Mouse (Mus musculus) forebrain, embryonic 16.5 days (tissue): ENCODE results near the gene Cma2. TPM values are rescaled to one million over a fixed set of nuclear protein-coding genes. Genes with fewer than 3 reads are reported as not detected.
"Not testable (repeated sequence)": the region's sequence is repeated elsewhere in the genome, so short reads cannot be mapped to it uniquely, and the experiment has no call there.

Source experiments
- ATAC-seq: fragments of 200-750 bp; cut with Nextera tagmentation; 2 replicates; pipeline ENCODE4 v1.8.0; 2017; ENCODE audit warnings: mild to moderate bottlenecking, moderate library complexity
- H3K27ac ChIP-seq: fragments of 300-500 bp; sonication (generic); 2 replicates; pipeline ENCODE4 v1.5.1; 2014; ENCODE audit warnings: low read length, control low read depth
- H3K27me3 ChIP-seq: fragments of 300-500 bp; sonication (generic); replicated peaks from 2 replicates; pipeline ENCODE4 v1.6.1; 2014; ENCODE audit warnings: low read length; ENCODE audit not compliant: control insufficient read depth, insufficient read depth
- H3K36me3 ChIP-seq: fragments of 300-500 bp; sonication (generic); 2 replicates; pipeline ENCODE4 v1.6.1; 2014; ENCODE audit not compliant: control insufficient read depth, insufficient read depth
- H3K4me1 ChIP-seq: fragments of 300-500 bp; sonication (generic); replicated peaks from 2 replicates; pipeline ENCODE4 v1.6.1; 2014; ENCODE audit warnings: low read length; ENCODE audit not compliant: control insufficient read depth, insufficient read depth
- H3K4me2 ChIP-seq: fragments of 300-500 bp; sonication (generic); 2 replicates; pipeline ENCODE4 v1.6.1; 2014; ENCODE audit warnings: mild to moderate bottlenecking, low read length, control low read depth
- H3K4me3 ChIP-seq: fragments of 300-500 bp; sonication (generic); replicated peaks from 2 replicates; pipeline ENCODE4 v1.5.1; 2014; ENCODE audit warnings: mild to moderate bottlenecking, low read length, control low read depth
- H3K9ac ChIP-seq: fragments of 300-500 bp; sonication (generic); replicated peaks from 2 replicates; pipeline ENCODE4 v1.6.1; 2014; ENCODE audit warnings: low read depth, low read length, control low read depth
- H3K9me3 ChIP-seq: fragments of 300-500 bp; sonication (generic); 2 replicates; pipeline ENCODE4 v1.6.1; 2016; ENCODE audit warnings: low read length; ENCODE audit not compliant: control insufficient read depth
- WGBS: fragments of 180-500 bp; shearing (Covaris S2); extraction: QIAGEN DNeasy Blood & Tissue Kit; methylation state at CpG from one replicate; pipeline ENCODE4 v1.1.7; 2014; 5-methylcytosine and 5-hydroxymethylcytosine counted together
- polyA plus RNA-seq: library from polyadenylated mRNA; unstranded; fragments of >200 nt; fragmentation: Nextera tagmentation; extraction: Ambion mirVana; gene quantifications from 2 replicates; pipeline ENCODE4 v1.2.1, GENCODE M21; 2015

The Cma2 gene
- polyA plus RNA-seq, 1 experiment from 2014 or later = not detected

DNA sequence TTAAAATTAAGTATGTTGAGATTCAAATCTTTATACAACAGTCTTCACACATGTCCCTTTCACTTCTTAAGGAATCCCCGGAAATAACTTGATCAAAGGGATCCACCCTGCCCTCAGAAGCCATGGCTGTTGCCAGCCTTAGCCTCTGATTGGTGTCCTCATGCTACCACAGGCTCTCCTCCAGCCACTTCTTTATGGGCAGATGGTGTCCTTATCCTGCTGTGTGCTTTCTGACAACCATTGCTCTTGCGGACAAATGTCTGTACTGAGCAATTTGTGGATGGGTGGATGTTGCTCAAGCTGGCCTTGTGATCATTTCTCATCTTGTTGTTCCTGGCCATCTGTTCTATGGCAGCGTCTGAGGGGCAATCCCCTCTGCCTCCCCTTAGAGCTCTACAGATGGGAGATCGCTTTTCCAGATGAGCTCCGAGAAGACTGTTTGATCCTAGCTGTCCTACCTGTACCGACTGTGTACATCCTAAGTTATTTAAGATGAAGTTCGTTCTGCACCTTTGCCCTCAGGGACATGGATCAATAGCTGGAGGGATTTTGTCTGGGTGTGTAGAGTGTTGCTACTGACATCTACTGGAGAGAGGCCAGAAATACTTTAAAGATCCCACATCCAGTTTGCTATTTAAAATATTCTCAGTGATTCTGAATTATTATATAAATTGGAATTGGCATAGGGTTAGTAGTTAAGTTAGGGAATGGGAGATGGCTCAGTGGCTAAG, 10.5 kb upstream of the Cma2 start:
- Histone ChIP-seq H3K27me3 (no peaks in the 10 kb centered on the region), H3K9me3 (no peaks in the 10 kb centered on the region), H3K4me3 (no peak overlapping the region), H3K36me3 (no peaks in the 10 kb centered on the region), H3K4me1 (no peaks in the 10 kb centered on the region), H3K9ac (no peak overlapping the region), H3K27ac (no peak overlapping the region), H3K4me2 (no peak overlapping the region)
- WGBS = 57% methylated on average over 7 of the region's 7 CpGs
- no peak for ATAC-seq

DNA sequence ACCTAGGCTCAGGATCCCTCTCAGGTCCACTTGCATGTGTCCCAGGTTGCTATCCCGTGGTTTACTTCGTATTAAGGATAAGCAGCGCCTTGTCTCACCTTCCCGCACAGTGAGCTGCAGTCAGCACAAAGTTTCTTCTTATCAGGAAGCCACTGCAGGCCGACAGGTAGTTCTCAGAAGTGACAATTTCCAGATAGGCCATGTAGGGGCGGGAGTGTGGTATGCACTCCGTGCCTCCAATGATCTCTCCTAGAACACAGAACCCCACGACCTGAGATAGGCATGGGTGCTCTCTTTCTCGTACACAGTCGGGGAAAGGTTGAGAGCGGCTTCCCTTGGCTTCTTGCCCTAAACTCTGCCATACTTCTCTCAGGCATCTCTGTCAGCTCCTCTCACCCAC, 7.2 kb upstream of the Cma2 start:
- Histone ChIP-seq H3K9ac (no peak overlapping the region), H3K36me3 (no peaks in the 10 kb centered on the region), H3K27me3 (no peaks in the 10 kb centered on the region), H3K27ac (no peak overlapping the region), H3K4me3 (no peak overlapping the region), H3K9me3 (no peaks in the 10 kb centered on the region), H3K4me1 (no peaks in the 10 kb centered on the region), H3K4me2 (no peak overlapping the region)
- WGBS = 85% methylated on average over 11 of the region's 11 CpGs
- no peak for ATAC-seq

DNA sequence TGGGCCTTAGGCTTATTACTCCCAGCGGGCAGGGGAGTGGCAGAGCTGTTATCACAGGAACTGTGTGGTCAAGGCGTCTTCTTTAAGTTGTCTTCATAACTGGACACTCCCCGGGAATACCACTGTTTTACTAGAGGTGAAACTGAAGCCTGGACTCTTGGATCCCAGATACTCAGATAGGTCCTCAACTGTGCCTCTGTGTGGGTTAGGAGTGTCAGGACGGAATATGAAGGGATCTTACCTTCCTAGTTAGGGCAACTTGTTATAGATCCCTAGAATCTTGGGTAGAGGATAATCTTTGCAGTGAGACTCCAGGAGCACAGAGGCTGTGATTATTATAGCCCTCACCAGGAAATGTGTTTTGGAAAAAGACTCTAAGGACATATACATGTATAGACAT, 6.2 kb upstream of the Cma2 start, which contains the start of gene Cma1:
Gene Cma1 (minus strand): TSS at position 101 of the 400 bp plus-strand sequence.
- Histone ChIP-seq H3K27ac (no peak within 1 kb of the TSS), H3K4me3 (no peak within 1 kb of the TSS), H3K4me2 (no peak within 1 kb of the TSS), H3K9me3 (no peaks in the 10 kb centered on the region), H3K4me1 (no peaks in the 10 kb centered on the region), H3K27me3 (no peaks in the 10 kb centered on the region), H3K9ac (no peak within 1 kb of the TSS), H3K36me3 (no peaks in the 10 kb centered on the region)
- WGBS = 89% methylated on average over 4 of the region's 4 CpGs
- no peak for ATAC-seq

DNA sequence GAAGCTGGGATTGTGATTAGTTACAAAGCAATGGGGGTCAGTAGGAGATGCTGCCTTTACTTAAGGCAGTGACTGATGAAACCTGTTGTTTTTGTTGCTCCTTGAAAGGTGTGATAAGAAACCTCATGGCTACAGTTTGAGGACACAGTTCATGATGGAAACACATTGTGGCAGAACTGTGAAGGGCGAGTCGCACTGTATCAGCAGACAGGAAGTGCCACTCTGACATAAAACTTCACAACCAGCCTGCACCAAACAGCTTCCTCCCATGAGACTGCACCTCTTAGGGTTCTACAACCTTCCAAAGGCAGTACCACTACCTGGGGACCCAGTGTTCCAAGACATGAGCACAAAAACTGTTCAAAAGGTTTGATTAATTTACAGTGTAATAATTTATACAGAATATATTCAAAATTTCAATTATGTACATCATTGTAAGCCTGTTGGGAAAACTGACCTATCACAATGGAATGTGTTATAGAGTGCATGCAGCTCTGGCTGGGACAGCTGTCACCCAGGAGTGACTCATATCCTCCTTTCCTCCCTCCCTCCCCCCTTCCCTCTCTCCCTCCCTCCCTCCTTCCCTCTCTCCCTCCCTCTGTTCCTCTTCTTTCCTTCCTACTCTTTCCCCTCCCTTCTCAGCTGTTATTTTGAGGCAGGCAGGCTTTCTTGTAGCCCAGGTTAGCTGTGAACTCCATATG, 4.4 kb upstream of the Cma2 start:
- ATAC-seq = no peak
- WGBS = 89% methylated on average over 2 of the region's 2 CpGs
- Histone ChIP-seq H3K36me3 (no peaks in the 10 kb centered on the region), H3K4me1 (no peaks in the 10 kb centered on the region), H3K9ac (no peak overlapping the region), H3K27me3 (no peaks in the 10 kb centered on the region), H3K4me3 (no peak overlapping the region), H3K4me2 (no peak overlapping the region), H3K9me3 (no peaks in the 10 kb centered on the region), H3K27ac (no peak overlapping the region)

DNA sequence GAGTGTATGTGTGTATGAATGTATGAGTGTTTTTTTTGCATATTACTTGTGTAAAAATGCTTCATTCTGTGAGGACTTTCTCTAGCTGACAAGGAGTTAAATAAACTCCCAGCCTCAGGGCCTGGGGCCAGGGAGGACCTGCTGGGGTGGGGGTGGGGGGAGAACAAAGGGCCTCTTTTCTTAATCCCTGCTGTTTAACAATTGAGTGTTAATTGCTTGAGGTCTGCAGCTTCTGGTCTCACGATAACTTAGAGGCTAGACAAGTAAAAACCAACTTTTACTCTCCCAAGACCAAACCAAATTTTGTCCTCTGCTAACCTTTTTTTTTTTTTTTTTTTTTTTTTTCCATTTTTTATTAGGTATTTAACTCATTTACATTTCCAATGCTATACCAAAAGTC, 12.5 kb downstream of the Cma2 start:
- Histone ChIP-seq H3K36me3 (no peaks in the 10 kb centered on the region), H3K4me2 (no peak overlapping the region), H3K27me3 (no peaks in the 10 kb centered on the region), H3K9ac (no peak overlapping the region), H3K9me3 (no peaks in the 10 kb centered on the region), H3K27ac (no peak overlapping the region), H3K4me3 (no peak overlapping the region), H3K4me1 (no peaks in the 10 kb centered on the region)
- ATAC-seq = no peak
- 0% methylated on average over 1 of the region's 1 CpGs for WGBS

DNA sequence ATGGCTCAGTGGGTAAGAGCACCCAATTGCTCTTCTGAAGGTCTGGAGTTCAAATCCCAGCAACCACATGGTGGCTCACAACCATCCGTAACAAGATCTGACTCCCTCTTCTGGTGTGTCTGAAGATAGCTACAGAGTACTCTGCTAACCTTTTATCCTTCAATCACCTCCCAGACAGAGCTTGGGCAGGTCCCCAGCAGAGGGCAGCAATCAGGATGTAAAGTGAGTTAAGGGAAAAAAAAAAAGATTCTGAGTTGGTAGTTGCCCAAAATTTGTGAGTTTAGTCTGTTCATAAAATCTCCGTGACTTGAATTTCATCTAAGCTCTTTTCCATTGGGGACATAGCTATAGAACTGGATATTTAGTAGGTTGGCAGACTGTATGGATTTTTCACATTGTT, 13.1 kb downstream of the Cma2 start:
- H3K36me3 ChIP-seq, H3K4me3 ChIP-seq, H3K9me3 ChIP-seq, H3K9ac ChIP-seq, H3K4me1 ChIP-seq, H3K27me3 ChIP-seq, ATAC-seq, H3K27ac ChIP-seq, H3K4me2 ChIP-seq: not testable (repeated sequence)
- 53% methylated on average over 2 of the region's 2 CpGs for WGBS

DNA sequence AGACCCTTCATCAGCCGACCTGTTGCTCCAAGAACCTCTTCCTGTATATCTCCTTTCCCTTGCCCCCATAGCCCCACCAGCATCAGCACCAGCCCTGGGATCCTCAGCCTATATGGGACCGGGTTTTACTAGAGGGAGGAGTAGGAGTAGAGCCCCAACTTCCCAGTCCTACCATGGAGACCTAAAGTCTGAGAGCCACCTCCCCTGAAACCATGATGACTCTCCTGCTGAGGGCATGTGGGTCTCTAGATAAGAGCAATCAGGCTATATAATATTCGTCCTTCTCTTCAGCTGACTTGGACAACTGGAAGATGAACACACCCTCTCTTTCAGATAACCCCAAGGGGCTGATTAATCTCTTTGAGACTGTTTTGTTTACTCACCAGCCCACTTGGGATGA, 36.7 kb downstream of the Cma2 start:
- ATAC-seq, H3K4me1 ChIP-seq, H3K9ac ChIP-seq, H3K36me3 ChIP-seq, H3K4me2 ChIP-seq, H3K27me3 ChIP-seq, H3K27ac ChIP-seq, H3K4me3 ChIP-seq, H3K9me3 ChIP-seq: not testable (repeated sequence)
- 94% methylated on average over 1 of the region's 3 CpGs for WGBS

DNA sequence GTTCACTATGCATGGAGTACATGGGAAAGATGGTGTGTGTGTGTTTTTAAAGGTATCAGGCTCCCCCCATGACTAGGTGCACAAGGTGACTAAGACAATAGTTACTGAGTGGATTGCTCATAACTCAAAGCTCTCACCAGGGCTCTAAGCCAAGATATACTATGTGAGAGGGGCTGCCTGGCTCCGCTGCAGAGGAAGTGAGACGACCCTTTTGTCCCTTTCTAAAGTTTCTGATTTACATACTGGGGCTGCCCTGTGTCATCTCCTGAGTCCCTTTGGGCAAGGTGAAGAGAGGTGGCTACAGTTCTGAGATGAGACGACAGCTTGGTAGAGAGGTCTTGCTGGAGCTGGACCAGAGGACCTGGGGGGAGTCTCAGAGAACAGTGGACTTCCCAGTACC, 62.4 kb downstream of the Cma2 start:
- no peak overlapping the region for H3K4me3 ChIP-seq
- H3K27me3 ChIP-seq = no peaks in the 10 kb centered on the region
- no peak for ATAC-seq
- H3K27ac ChIP-seq = no peak overlapping the region
- H3K36me3 ChIP-seq = no peaks in the 10 kb centered on the region
- no peaks in the 10 kb centered on the region for H3K4me1 ChIP-seq
- no peak overlapping the region for H3K4me2 ChIP-seq
- no peaks in the 10 kb centered on the region for H3K9me3 ChIP-seq
- H3K9ac ChIP-seq = no peak overlapping the region
- 78% methylated on average over 3 of the region's 3 CpGs for WGBS

DNA sequence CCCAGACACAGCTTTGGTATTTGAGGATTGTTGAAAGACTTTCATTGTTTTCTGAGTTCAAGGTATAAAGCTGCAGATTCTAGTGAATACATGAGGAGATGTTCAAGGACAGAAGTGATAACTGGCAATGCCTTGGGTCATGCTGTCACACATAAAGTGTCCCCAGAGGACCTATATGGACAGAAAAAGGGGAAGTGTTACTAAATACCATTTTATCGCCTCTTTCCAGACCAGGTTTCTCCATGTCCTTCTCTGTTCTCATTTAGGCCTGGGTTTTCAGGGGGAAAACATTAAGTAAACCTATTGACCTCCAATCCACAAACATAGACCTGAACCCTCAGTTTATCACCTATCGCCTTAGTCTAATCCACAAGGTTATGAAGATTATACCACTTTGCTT, 63.1 kb downstream of the Cma2 start:
- 95% methylated on average over 2 of the region's 2 CpGs for WGBS
- no peak overlapping the region for H3K4me3 ChIP-seq
- no peak overlapping the region for H3K9ac ChIP-seq
- no peaks in the 10 kb centered on the region for H3K9me3 ChIP-seq
- no peak for ATAC-seq
- no peaks in the 10 kb centered on the region for H3K4me1 ChIP-seq
- no peak overlapping the region for H3K27ac ChIP-seq
- H3K4me2 ChIP-seq = no peak overlapping the region
- no peaks in the 10 kb centered on the region for H3K36me3 ChIP-seq
- H3K27me3 ChIP-seq = no peaks in the 10 kb centered on the region
